Mouse (Mus musculus): ENCODE results near the gene Ooep. TPM values are rescaled to one million over a fixed set of nuclear protein-coding genes. Genes with fewer than 3 reads are reported as not detected.

The Ooep gene
- not detected for polyA plus RNA-seq (2015; fragmentation: Illumina TruSeq; extraction: RNeasy Lipid Tissue Mini Kit (QIAGEN cat#74804); ENCODE audit: low read depth, low replicate concordance)

DNA sequence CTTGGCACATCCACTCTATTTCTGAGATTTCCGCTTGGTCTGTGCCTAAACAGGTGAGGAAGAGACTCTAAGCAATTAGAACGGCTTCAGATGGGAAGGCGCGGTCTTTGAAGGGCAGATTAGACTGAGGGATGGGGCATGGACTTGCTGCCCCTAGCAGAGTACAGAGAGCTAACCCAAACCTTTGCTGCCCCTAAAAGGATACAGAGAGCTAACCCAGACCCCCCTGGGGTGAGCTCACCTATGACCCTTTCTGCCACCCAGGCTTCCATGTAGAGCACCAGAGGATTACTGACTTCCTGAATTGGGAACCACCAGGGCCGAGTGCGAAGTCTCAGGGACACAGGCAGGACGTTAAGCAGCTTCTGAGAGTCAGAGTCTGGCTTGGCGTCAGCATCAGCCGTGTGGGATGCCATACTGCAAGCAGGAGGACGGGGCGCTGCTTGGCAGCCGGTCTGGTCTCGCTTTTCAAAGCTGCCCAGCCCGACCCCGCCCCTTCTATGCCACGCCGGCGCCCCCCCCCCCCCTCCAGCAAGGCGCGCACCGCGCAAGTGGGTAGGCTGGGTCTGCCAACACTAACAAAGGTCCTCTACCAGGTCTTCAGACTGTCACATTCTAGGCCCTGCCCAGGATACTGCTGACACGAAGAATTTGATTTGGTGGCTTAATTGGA is at the start of gene Ooep:
Gene Ooep, minus strand, starts transcription at position 613 of the 673 bp plus-strand sequence.

DNA sequence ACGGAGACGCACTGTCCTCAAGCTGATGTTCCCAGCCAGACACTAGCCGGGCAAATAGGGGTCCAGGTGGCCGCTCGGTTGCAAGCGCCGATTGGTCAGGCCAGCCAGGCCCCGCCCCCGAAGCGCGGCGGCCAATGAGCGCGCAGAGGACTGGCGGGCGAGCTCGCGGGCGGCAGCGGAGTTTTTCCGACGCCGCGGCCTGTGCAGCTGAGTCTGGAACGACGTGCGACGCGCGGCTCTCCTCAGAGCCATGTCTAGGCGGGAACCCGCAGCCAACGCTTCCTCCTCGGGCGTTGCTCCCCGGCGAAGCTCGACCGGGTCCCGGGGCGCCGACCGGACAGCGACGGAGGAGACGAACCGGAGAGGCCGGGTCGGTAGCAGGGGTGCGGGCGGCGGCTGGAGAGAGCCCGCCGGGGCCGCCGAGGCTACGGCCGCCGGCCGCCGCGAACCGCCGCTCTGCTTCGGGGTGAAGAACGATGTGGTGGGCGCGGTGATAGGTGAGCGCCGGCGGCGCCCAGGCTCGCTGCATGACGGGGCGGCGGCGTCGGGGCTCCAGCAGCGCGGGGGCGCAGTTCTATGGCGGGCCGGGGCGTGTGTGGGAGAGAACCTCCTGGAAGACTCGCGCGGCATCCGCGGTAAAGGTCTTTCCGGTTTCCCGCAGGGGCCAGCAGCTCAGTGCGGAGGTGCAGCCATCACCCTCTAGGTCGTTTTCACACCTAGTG is 17.3 kb upstream of the Ooep start, which contains the start of gene Ddx43:
Gene Ddx43, plus strand, starts transcription at position 148 of the 722 bp plus-strand sequence.

DNA sequence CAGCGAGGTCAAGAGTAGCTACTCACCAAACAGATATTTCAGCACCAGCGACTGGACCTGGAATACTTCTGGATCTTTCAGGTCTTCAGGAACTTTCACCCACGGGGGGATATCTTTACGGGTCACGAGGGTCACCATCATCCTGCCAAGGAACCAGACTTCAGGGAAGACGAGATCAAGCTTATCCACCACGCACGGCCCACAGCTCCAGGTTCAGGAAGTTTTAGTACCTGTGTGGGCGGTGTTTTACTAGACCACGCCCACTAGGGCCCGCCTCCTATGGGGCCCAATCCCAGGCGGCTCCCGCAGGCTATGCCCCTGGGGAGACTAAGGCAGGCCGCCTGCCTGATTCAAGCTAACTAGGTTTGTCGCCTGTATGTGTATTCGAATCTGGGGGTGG is 10.6 kb downstream of the Ooep start, which contains the start of gene Dppa5a:
Gene Dppa5a, minus strand, starts transcription at position 219 of the 400 bp plus-strand sequence.

GRCm38 (mm10) chr9:78355611-78356010 is 22.9 kb downstream of the Ooep start, which contains the start of gene Gsta2:
Gene Gsta2 (minus strand): TSS chr9:78355788.

GRCm38 (mm10) chr9:78327289-78327688 is 51.2 kb downstream of the Ooep start, which contains the start of gene Omt2b:
Gene Omt2b (plus strand): TSS chr9:78327589.

Other genes starting within 250 kb of the Ooep start
- 97.6 TPM for gene Gsta4, start 196.0 kb downstream of the Ooep start, polyA plus RNA-seq (2015; fragmentation: Illumina TruSeq; extraction: RNeasy Lipid Tissue Mini Kit (QIAGEN cat#74804); ENCODE audit: low read depth, low replicate concordance)
- not detected for gene Gsta1, start 148.1 kb downstream of the Ooep start, polyA plus RNA-seq (2015; fragmentation: Illumina TruSeq; extraction: RNeasy Lipid Tissue Mini Kit (QIAGEN cat#74804); ENCODE audit: low read depth, low replicate concordance)
- not detected for gene Gm3776, start 121.6 kb downstream of the Ooep start, polyA plus RNA-seq (2015; fragmentation: Illumina TruSeq; extraction: RNeasy Lipid Tissue Mini Kit (QIAGEN cat#74804); ENCODE audit: low read depth, low replicate concordance)
- not detected for gene Gm10639, start 88.8 kb downstream of the Ooep start, polyA plus RNA-seq (2015; fragmentation: Illumina TruSeq; extraction: RNeasy Lipid Tissue Mini Kit (QIAGEN cat#74804); ENCODE audit: low read depth, low replicate concordance)
- gene Omt2a, start 63.9 kb downstream of the Ooep start, polyA plus RNA-seq (2015; fragmentation: Illumina TruSeq; extraction: RNeasy Lipid Tissue Mini Kit (QIAGEN cat#74804); ENCODE audit: low read depth, low replicate concordance): not detected
- not detected for gene Omt2b, start 51.1 kb downstream of the Ooep start, polyA plus RNA-seq (2015; fragmentation: Illumina TruSeq; extraction: RNeasy Lipid Tissue Mini Kit (QIAGEN cat#74804); ENCODE audit: low read depth, low replicate concordance)
- 0.58 TPM for gene Gsta2, start 22.9 kb downstream of the Ooep start, polyA plus RNA-seq (2015; fragmentation: Illumina TruSeq; extraction: RNeasy Lipid Tissue Mini Kit (QIAGEN cat#74804); ENCODE audit: low read depth, low replicate concordance)
- gene Dppa5a, start 10.5 kb downstream of the Ooep start, polyA plus RNA-seq (2015; fragmentation: Illumina TruSeq; extraction: RNeasy Lipid Tissue Mini Kit (QIAGEN cat#74804); ENCODE audit: low read depth, low replicate concordance): not detected
- gene Ddx43, start 17.1 kb upstream of the Ooep start, polyA plus RNA-seq (2015; fragmentation: Illumina TruSeq; extraction: RNeasy Lipid Tissue Mini Kit (QIAGEN cat#74804); ENCODE audit: low read depth, low replicate concordance): 0.33 TPM
- 0.58 TPM for gene Cgas, start 64.5 kb upstream of the Ooep start, polyA plus RNA-seq (2015; fragmentation: Illumina TruSeq; extraction: RNeasy Lipid Tissue Mini Kit (QIAGEN cat#74804); ENCODE audit: low read depth, low replicate concordance)
- gene Mto1, start 69.5 kb upstream of the Ooep start, polyA plus RNA-seq (2015; fragmentation: Illumina TruSeq; extraction: RNeasy Lipid Tissue Mini Kit (QIAGEN cat#74804); ENCODE audit: low read depth, low replicate concordance): 23.0 TPM
- gene Gm17324, start 70.1 kb upstream of the Ooep start, polyA plus RNA-seq (2015; fragmentation: Illumina TruSeq; extraction: RNeasy Lipid Tissue Mini Kit (QIAGEN cat#74804); ENCODE audit: low read depth, low replicate concordance): not detected
- gene Eef1a1, start 110.4 kb upstream of the Ooep start, polyA plus RNA-seq (2015; fragmentation: Illumina TruSeq; extraction: RNeasy Lipid Tissue Mini Kit (QIAGEN cat#74804); ENCODE audit: low read depth, low replicate concordance): 4,158 TPM
- 17.8 TPM for gene Slc17a5, start 209.3 kb upstream of the Ooep start, polyA plus RNA-seq (2015; fragmentation: Illumina TruSeq; extraction: RNeasy Lipid Tissue Mini Kit (QIAGEN cat#74804); ENCODE audit: low read depth, low replicate concordance)
- 1.1 TPM for gene Cd109, start 236.8 kb upstream of the Ooep start, polyA plus RNA-seq (2015; fragmentation: Illumina TruSeq; extraction: RNeasy Lipid Tissue Mini Kit (QIAGEN cat#74804); ENCODE audit: low read depth, low replicate concordance)